Mouse (Mus musculus) CH12.LX (cell line): ENCODE data around the gene Fam172a. TPM values are rescaled to one million over a fixed set of nuclear protein-coding genes. Genes with fewer than 3 reads are reported as not detected.

Experiments used
- DNase-seq: peaks from one replicate; pipeline ENCODE4 v3.0.0-alpha.2; 2013; ENCODE audit errors: extremely low read depth
- H3K27ac ChIP-seq: 2 replicates; pipeline ENCODE4 v1.5.1; 2012; ENCODE audit warnings: low read depth, mild to moderate bottlenecking, control low read depth, moderate library complexity; ENCODE audit not compliant: insufficient read depth
- H3K27me3 ChIP-seq: replicated peaks from 2 replicates; pipeline ENCODE3; 2012; ENCODE audit warnings: inconsistent platforms
- H3K36me3 ChIP-seq, 2 experiments: replicated peaks in 1 of 2; 2 replicates each; pipeline versions ENCODE3 to v1.6.1; 2012; ENCODE audit warnings: inconsistent platforms in 1 of 2, low read length in 1 of 2, mild to moderate bottlenecking in 1 of 2, mixed read lengths in 1 of 2, moderate library complexity in 1 of 2; ENCODE audit not compliant: control insufficient read depth in 1 of 2, insufficient read depth in 1 of 2
- H3K4me1 ChIP-seq, 2 experiments: 2 replicates each; pipeline ENCODE4 v1.6.1; 2012; ENCODE audit warnings: inconsistent platforms in 1 of 2, moderate library complexity in 1 of 2; ENCODE audit not compliant: insufficient read depth in 2 of 2, control insufficient read depth in 1 of 2
- H3K4me2 ChIP-seq: 2 replicates; pipeline ENCODE4 v1.6.1; 2012; ENCODE audit warnings: low read depth, mild to moderate bottlenecking, control low read depth; ENCODE audit not compliant: poor library complexity, insufficient read depth, severe bottlenecking
- H3K4me3 ChIP-seq, 3 experiments: fragments of 150-350 bp in 1 of 3; sonication (generic) in 1 of 3; replicated peaks in 1 of 3; 2 replicates each; pipeline versions ENCODE3 to v1.5.1; 2011 to 2012; ENCODE audit warnings: low read depth in 2 of 3, low read length in 2 of 3, mild to moderate bottlenecking in 2 of 3, moderate library complexity in 2 of 3, control low read depth in 1 of 3, improper control_type of control experiment in 1 of 3, inconsistent platforms in 1 of 3, mixed read lengths in 1 of 3; ENCODE audit not compliant: poor library complexity in 1 of 3
- H3K79me2 ChIP-seq: replicated peaks from 2 replicates; pipeline ENCODE4 v1.6.1; 2012; ENCODE audit warnings: mild to moderate bottlenecking, moderate library complexity; ENCODE audit not compliant: control insufficient read depth, poor library complexity, insufficient read depth, severe bottlenecking; ENCODE audit errors: extremely low read depth
- H3K9ac ChIP-seq: 2 replicates; pipeline ENCODE4 v1.6.1; 2012; ENCODE audit warnings: low read depth, mild to moderate bottlenecking, control low read depth, moderate library complexity; ENCODE audit not compliant: insufficient read depth
- H3K9me3 ChIP-seq: replicated peaks from 2 replicates; pipeline ENCODE3; 2012; ENCODE audit warnings: low read length, inconsistent platforms, mixed read lengths
- BHLHE40 ChIP-seq: IDR thresholded peaks from 2 replicates; pipeline ENCODE4 v1.6.1; 2011; ENCODE audit warnings: mild to moderate bottlenecking, low read depth, low read length, improper control_type of control experiment
- CHD1 ChIP-seq: IDR thresholded peaks from 2 replicates; pipeline ENCODE4 v1.6.1; 2012; ENCODE audit warnings: low read depth, low read length, improper control_type of control experiment, inconsistent platforms
- CHD2 ChIP-seq: IDR thresholded peaks from 2 replicates; pipeline ENCODE4 v1.6.1; 2011; ENCODE audit warnings: low read length, improper control_type of control experiment
- CTCF ChIP-seq, 2 experiments: IDR thresholded peaks in 1 of 2; conservative IDR thresholded peaks in 1 of 2; 2 replicates each; pipeline ENCODE4 v1.5.1; 2011 to 2012; ENCODE audit warnings: low read depth in 2 of 2, low read length in 2 of 2, improper control_type of control experiment in 1 of 2, inconsistent platforms in 1 of 2, mild to moderate bottlenecking in 1 of 2, moderate library complexity in 1 of 2
- E2F4 ChIP-seq: IDR thresholded peaks from 2 replicates; pipeline ENCODE4 v1.6.1; 2011; ENCODE audit warnings: low read depth, low read length, improper control_type of control experiment; ENCODE audit not compliant: insufficient replicate concordance
- ELF1 ChIP-seq: IDR thresholded peaks from 2 replicates; pipeline ENCODE4 v1.6.1; 2014; ENCODE audit warnings: low read depth, mild to moderate bottlenecking, inconsistent platforms, low read length, improper control_type of control experiment
- EP300 ChIP-seq: IDR thresholded peaks from 2 replicates; pipeline ENCODE4 v1.6.1; 2011; ENCODE audit warnings: low read length, improper control_type of control experiment
- ETS1 ChIP-seq: conservative IDR thresholded peaks from 2 replicates; pipeline ENCODE4 v1.6.1; 2012; ENCODE audit warnings: low read depth, mild to moderate bottlenecking, inconsistent platforms, low read length, improper control_type of control experiment, moderate library complexity
- GABPA ChIP-seq: IDR thresholded peaks from 2 replicates; pipeline ENCODE4 v1.6.1; 2012; ENCODE audit warnings: low read depth, low read length, improper control_type of control experiment, inconsistent platforms; ENCODE audit not compliant: insufficient replicate concordance
- IRF4 ChIP-seq: IDR thresholded peaks from 2 replicates; pipeline ENCODE4 v1.6.1; 2014; ENCODE audit warnings: low read depth, mild to moderate bottlenecking, inconsistent platforms, low read length, improper control_type of control experiment
- JUND ChIP-seq: conservative IDR thresholded peaks from 2 replicates; pipeline ENCODE4 v1.6.1; 2011; ENCODE audit warnings: low read depth, low read length, improper control_type of control experiment
- MAFK ChIP-seq: IDR thresholded peaks from 2 replicates; pipeline ENCODE4 v1.6.1; 2011; ENCODE audit warnings: low read length, improper control_type of control experiment; ENCODE audit not compliant: insufficient replicate concordance
- MAX ChIP-seq: IDR thresholded peaks from 2 replicates; pipeline ENCODE4 v1.6.1; 2011; ENCODE audit warnings: low read length, improper control_type of control experiment
- MAZ ChIP-seq: IDR thresholded peaks from 2 replicates; pipeline ENCODE4 v1.6.1; 2012; ENCODE audit warnings: low read depth, mild to moderate bottlenecking, inconsistent platforms, low read length, improper control_type of control experiment, moderate library complexity
- MEF2A ChIP-seq: IDR thresholded peaks from 2 replicates; pipeline ENCODE4 v1.6.1; 2014; ENCODE audit warnings: low read depth, mild to moderate bottlenecking, inconsistent platforms, low read length, improper control_type of control experiment, borderline replicate concordance
- MXI1 ChIP-seq: IDR thresholded peaks from 2 replicates; pipeline ENCODE4 v1.6.1; 2011; ENCODE audit warnings: mild to moderate bottlenecking, low read depth, low read length, improper control_type of control experiment
- MYC ChIP-seq: IDR thresholded peaks from 2 replicates; pipeline ENCODE4 v1.6.1; 2011; ENCODE audit warnings: low read depth, mild to moderate bottlenecking, improper control_type of control experiment, low read length
- NRF1 ChIP-seq: IDR thresholded peaks from 2 replicates; pipeline ENCODE4 v1.6.1; 2014; ENCODE audit warnings: low read depth, mild to moderate bottlenecking, inconsistent platforms, low read length, improper control_type of control experiment, moderate library complexity
- RAD21 ChIP-seq: IDR thresholded peaks from 2 replicates; pipeline ENCODE4 v1.6.1; 2011; ENCODE audit warnings: low read depth, mild to moderate bottlenecking, low read length, improper control_type of control experiment, moderate library complexity
- RCOR1 ChIP-seq: conservative IDR thresholded peaks from 2 replicates; pipeline ENCODE4 v1.6.1; 2012; ENCODE audit warnings: low read depth, mild to moderate bottlenecking, inconsistent platforms, low read length, improper control_type of control experiment
- SIN3A ChIP-seq: IDR thresholded peaks from 2 replicates; pipeline ENCODE4 v1.6.1; 2012; ENCODE audit warnings: low read length, improper control_type of control experiment, inconsistent platforms
- TCF12 ChIP-seq: IDR thresholded peaks from 2 replicates; pipeline ENCODE4 v1.6.1; 2014; ENCODE audit warnings: low read depth, mild to moderate bottlenecking, inconsistent platforms, low read length, improper control_type of control experiment
- UBTF ChIP-seq: IDR thresholded peaks from 2 replicates; pipeline ENCODE4 v1.6.1; 2012; ENCODE audit warnings: low read depth, mild to moderate bottlenecking, inconsistent platforms, low read length, improper control_type of control experiment, moderate library complexity
- USF2 ChIP-seq: conservative IDR thresholded peaks from 2 replicates; pipeline ENCODE4 v1.6.1; 2011; ENCODE audit warnings: low read depth, low read length, improper control_type of control experiment
- ZC3H11A ChIP-seq: IDR thresholded peaks from 2 replicates; pipeline ENCODE4 v1.6.1; 2012; ENCODE audit warnings: low read depth, mild to moderate bottlenecking, inconsistent platforms, low read length, improper control_type of control experiment
- ZKSCAN1 ChIP-seq: IDR thresholded peaks from 2 replicates; pipeline ENCODE4 v1.6.1; 2012; ENCODE audit warnings: low read depth, inconsistent platforms, low read length, improper control_type of control experiment, borderline replicate concordance
- ZMIZ1 ChIP-seq: IDR thresholded peaks from 2 replicates; pipeline ENCODE4 v1.6.1; 2012; ENCODE audit warnings: low read depth, mild to moderate bottlenecking, inconsistent platforms, low read length, improper control_type of control experiment
- ZNF384 ChIP-seq: IDR thresholded peaks from 2 replicates; pipeline ENCODE4 v1.6.1; 2012; ENCODE audit warnings: low read depth, low read length, improper control_type of control experiment, inconsistent platforms
- dilution Hi-C: fragments of 300-500 bp; cut with MboI; formaldehyde crosslinking; loops from 2 replicates; pipeline ENCODE4 v1.14.3; 2020; ENCODE audit warnings: low sequenced_read_pairs; ENCODE audit not compliant: extremely low pct_unique_long_range_greater_than_20kb, extremely low pct_ligation_motif_present
- in situ Hi-C: fragments of 300-500 bp; cut with MboI; formaldehyde crosslinking; loops from 3 replicates; pipeline ENCODE4 v1.14.3; 2019; ENCODE audit warnings: low sequenced_read_pairs, low pct_ligation_motif_present, low pct_unique_long_range_greater_than_20kb, mixed read lengths
- polyA plus RNA-seq: library from polyadenylated mRNA; unstranded; fragments of >175 nt; gene quantifications from 2 replicates; pipeline ENCODE4 v1.2.1, GENCODE M21; 2012; ENCODE audit warnings: low read depth; ENCODE audit not compliant: insufficient read length
- total RNA-seq, 2 experiments: library from RNA; depleted of rRNA; stranded (reverse); fragments of 300-350 nt in 1 of 2; fragments of >200 nt in 1 of 2; gene quantifications; 2 replicates each; pipeline ENCODE4 v1.2.3; 2012 to 2014

The Fam172a gene
- total and polyA plus RNA-seq, 3 experiments: 12.2 to 24.7 (median 16.9) TPM

- in situ Hi-C loops (loop anchor here (25.0 kb wide), 2 partner anchors 201 to 1226 kb away; no protein-coding TSS in a partner anchor), dilution Hi-C loops (no loop called here)
- Histone ChIP-seq H3K79me2 (no peaks in the 10 kb centered on the region), H3K4me3 (no peak overlapping the region), H3K9ac (no peak overlapping the region), H3K9me3 (no peaks in the 10 kb centered on the region), H3K36me3 (no peaks in the 10 kb centered on the region), H3K4me2 (no peak overlapping the region), H3K27me3 (no peaks in the 10 kb centered on the region), H3K27ac (no peak overlapping the region), H3K4me1 (no peaks in the 10 kb centered on the region)
- TF ChIP-seq RAD21 (no peak), RCOR1 (no peak), ZMIZ1 (no peak), ETS1 (no peak), EP300 (no peak), MEF2A (no peak), E2F4 (no peak), UBTF (no peak), SIN3A (no peak), MAFK (no peak), NRF1 (no peak), BHLHE40 (no peak), JUND (no peak), CTCF (conservative IDR thresholded peaks at IDR 0.05 in 1 of 2, IDR thresholded peaks at IDR 0.05 in 1 of 2; ENCODE audit: low read depth in 2 of 2, low read length in 2 of 2) (no peak), MYC (no peak), ZNF384 (no peak), TCF12 (no peak), MXI1 (no peak), ELF1 (no peak), USF2 (no peak)
- DNase-seq: no peak
These were observed 486.0 kb downstream of the Fam172a start for GRCm38 (mm10) chr13:78187833-78188232.

- Histone ChIP-seq H3K4me3 (no peak overlapping the region), H3K9ac (no peak overlapping the region), H3K36me3 (no peaks in the 10 kb centered on the region), H3K9me3 (no peaks in the 10 kb centered on the region), H3K79me2 (no peaks in the 10 kb centered on the region), H3K27ac (no peak overlapping the region), H3K27me3 (no peaks in the 10 kb centered on the region), H3K4me2 (no peak overlapping the region), H3K4me1 (no peaks in the 10 kb centered on the region)
- TF ChIP-seq GABPA: no peak
- no peak for TF ChIP-seq ETS1
- no peak for TF ChIP-seq RAD21
- no peak for TF ChIP-seq CHD2
- no peak for TF ChIP-seq E2F4
- no peak for TF ChIP-seq JUND
- no peak for TF ChIP-seq RCOR1
- TF ChIP-seq ZC3H11A: no peak
- TF ChIP-seq BHLHE40: no peak
- TF ChIP-seq ZMIZ1: no peak
- TF ChIP-seq UBTF: no peak
- no peak for TF ChIP-seq IRF4
- TF ChIP-seq MAZ: no peak
- no peak for TF ChIP-seq CHD1
- TF ChIP-seq MEF2A: no peak
- no peak for TF ChIP-seq MAX
- TF ChIP-seq ZKSCAN1: no peak
- dilution Hi-C loops (no loop called here), in situ Hi-C loops (loop anchor here (25.0 kb wide), 2 partner anchors 202 to 1227 kb away; no protein-coding TSS in a partner anchor)
- no peak for DNase-seq
These were observed 487.8 kb downstream of the Fam172a start for GRCm38 (mm10) chr13:78189586-78189985.
